Mouse (Mus musculus): ENCODE measurements around the gene Dnlz.
A peak's percentile ranks its signal among the peaks of the same experiment; 100 is the strongest.

Dnlz gene

GRCm38 (mm10) chr2:26298208-26298855 is 53.6 kb downstream of the Dnlz start:
- peak; percentile 89 for DNase-seq (ENCODE audit: low spot score)

All from retina, embryonic 14.5 days (tissue).